Mouse (Mus musculus) erythroblast, embryonic 14.5 days (primary cell): ENCODE measurements around the gene Nhsl1.

ENCODE experiments used
- GATA1 ChIP-seq: IDR thresholded peaks from 2 replicates; pipeline ENCODE4 v1.6.1; 2012; ENCODE audit warnings: low read length, inconsistent platforms, mixed read lengths
- TAL1 ChIP-seq: IDR thresholded peaks from 3 replicates; pipeline ENCODE4 v1.6.1; 2012; ENCODE audit warnings: low read length, inconsistent platforms, mixed read lengths

- no peak for TF ChIP-seq TAL1
- no peak for TF ChIP-seq GATA1
Observed at GRCm38 (mm10) chr10:18330445-18330844, 11.7 kb downstream of the Nhsl1 start.
